Mouse (Mus musculus) adrenal gland, postnatal 4 days (tissue): ENCODE measurements around the gene Borcs6. TPM values are rescaled to one million over a fixed set of nuclear protein-coding genes. Genes with fewer than 3 reads are reported as not detected.

ENCODE experiments used
- DNase-seq, 2 experiments: peaks; one replicate each; pipeline ENCODE4 v3.0.0; 2021 to 2022; ENCODE audit warnings: low spot score in 2 of 2, mixed read lengths in 2 of 2
- total RNA-seq, 2 experiments: library from RNA; stranded (reverse); gene quantifications; 2 replicates each; pipeline ENCODE4 v1.2.3; 2021

Gene Borcs6
- total RNA-seq, 2 experiments from 2014 or later, result 24.3 to 26.0 TPM

DNA sequence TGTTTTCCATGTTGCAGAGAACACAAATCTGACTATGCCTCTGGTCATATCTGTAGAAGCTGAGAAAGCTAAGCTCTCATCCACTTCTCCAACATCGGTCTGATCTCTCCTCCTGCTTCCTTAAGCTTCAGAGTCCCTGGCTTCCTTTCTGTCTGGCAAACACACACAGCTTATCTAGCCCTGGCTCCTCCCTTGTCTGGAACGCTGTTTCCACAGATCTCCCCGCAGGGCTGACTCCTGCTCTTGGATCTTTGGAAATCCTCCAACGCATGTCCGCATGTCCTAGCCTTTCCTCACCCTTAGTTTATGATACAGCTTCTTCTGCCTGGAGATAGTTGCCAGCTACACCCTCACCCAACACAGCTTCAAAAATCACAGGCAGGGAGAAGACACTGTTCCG lies 8.1 kb downstream of the Borcs6 start:
- no peak for DNase-seq

- DNase-seq, result no peak
Observed at GRCm38 (mm10) chr11:69070093-69070492, 10.6 kb downstream of the Borcs6 start.

DNA sequence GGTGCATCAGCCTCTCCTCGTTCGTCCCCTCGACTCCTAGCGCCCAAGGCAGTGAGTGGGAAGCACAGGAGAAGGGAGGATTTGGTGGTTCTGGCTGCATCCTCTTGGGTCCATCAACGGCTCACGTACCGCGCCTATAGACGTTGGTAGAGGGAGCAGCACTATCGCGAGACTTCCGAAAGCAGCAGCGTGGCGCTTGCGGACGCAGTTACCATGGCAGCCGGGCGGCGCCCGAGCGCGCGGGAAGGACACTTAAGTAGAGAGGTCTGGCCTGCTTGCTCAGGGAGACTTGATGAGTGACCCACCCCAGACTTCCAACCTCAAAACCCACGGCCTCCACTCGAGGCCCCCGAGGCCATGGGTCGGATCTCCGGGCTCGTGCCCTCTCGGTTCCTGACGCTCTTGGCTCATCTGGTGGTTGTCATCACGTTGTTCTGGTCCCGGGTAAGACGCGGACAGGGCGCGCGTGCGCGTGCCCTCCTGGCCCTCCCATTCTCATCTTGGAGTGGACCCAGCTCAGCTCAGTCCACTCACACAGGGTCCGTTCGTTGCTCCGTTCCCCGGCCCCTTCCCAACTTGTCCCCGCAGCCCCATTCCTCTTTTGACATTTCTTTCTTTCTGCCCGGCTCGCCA lies 11.2 kb downstream of the Borcs6 start, which contains the start of gene Tmem107:
TSS of gene Tmem107 (plus strand) at position 217 of the 633 bp plus-strand sequence.
- peak; percentile 81 to 87 for DNase-seq

- no peak for DNase-seq
Observed at GRCm38 (mm10) chr11:69071262-69071661, 11.7 kb downstream of the Borcs6 start.

- no peak for DNase-seq
Observed at GRCm38 (mm10) chr11:69072234-69072633, 12.7 kb downstream of the Borcs6 start.

DNA sequence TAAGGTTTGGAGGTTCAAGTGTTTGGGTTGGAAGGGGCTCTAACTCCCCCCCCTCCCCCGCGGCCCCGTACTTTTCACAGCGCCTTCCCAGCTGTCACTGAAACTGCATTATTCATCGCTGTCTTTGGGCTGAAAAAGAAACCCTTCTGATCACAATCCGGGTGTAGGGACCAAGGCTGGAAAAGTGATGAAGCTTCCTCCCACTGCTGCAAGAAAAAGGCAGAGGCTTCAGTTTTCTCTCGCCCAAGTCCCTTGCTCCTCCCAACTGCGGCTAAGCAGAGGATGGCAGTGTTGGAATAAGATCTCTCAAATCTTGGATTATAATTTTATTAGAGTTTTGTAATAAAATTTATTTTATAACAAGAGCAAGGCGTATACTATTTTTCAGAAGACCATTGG lies 13.1 kb downstream of the Borcs6 start:
- DNase-seq, result no peak

DNA sequence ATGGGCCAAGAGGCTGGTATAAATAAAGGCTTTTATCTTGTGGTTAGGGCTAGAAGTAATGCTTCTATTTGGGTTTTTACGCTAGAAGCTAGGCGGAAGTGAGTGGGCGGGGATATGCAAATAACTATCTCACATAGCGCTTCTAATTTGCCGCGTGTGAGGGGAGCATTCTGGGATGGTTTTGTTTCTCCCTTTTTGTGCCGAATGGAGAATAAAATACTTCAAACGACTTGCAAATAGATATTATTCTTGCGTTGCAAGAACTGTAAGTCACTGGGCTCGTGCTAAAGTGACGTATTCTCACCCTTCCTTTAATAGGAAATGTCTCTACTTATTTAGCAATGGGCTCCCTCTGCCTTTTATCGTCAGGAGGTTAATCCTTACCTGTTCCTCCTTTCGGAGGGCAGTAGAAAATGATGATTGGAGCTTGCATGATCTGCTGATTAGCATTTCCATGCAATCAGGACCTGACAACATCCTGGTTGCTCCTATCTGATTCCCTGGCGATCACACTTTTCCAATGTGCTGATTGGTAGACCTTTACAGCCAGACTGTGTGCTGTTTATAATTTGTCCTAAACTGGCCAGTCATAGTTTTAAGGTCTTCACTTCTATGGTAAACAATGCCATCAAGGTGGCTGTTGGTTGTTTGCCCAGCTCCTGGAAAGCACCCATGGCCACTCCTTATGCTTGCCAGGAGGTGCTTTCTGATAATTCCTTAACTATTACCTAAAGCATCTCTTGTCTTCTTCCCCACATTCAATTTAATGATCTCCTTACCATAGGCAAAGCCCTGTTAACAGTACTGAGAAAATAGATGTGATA lies 13.8 kb downstream of the Borcs6 start:
- peak in 1 of 2 experiments; percentile 55 for DNase-seq

DNA sequence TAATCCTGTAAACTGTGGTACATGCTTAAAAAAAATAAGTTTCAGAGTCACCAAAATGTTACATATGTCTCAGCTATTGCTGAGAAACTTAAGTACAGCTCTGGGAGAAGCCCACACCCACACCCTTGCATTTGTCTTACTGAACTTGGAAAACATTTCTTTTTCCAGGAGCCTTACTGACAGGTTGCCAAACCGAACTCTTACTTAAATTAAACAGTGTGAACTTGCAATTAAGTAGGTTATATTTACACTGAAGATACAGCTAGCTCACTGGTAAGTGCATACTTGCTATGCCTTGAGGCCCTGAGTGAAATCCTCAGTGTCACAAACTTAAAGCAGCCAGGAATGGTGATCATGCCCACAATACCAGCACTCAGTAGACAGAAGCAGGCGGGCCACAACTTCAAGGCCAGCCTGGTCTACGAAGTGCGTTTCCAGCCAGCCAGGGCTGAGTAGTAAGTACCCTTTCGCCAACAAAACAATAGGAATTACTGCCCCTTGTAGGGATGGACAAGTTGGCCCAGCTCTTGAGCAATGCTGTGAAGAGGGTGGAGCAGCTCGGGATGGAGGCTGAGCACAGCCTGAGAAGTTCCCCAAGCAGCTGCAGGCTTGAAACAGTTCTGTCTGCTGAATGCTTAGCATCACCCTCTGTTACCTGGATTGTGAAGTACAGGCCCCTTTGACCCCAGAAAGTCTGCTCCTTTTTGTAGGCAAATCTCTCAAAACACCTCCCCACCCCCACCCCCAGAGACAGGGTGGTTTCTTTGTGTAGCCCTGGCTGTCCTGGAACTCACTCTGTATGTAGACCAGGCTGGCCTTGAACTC lies 14.6 kb downstream of the Borcs6 start:
- no peak for DNase-seq

- DNase-seq, result no peak
Observed at GRCm38 (mm10) chr11:69074776-69075069, 15.2 kb downstream of the Borcs6 start.

DNA sequence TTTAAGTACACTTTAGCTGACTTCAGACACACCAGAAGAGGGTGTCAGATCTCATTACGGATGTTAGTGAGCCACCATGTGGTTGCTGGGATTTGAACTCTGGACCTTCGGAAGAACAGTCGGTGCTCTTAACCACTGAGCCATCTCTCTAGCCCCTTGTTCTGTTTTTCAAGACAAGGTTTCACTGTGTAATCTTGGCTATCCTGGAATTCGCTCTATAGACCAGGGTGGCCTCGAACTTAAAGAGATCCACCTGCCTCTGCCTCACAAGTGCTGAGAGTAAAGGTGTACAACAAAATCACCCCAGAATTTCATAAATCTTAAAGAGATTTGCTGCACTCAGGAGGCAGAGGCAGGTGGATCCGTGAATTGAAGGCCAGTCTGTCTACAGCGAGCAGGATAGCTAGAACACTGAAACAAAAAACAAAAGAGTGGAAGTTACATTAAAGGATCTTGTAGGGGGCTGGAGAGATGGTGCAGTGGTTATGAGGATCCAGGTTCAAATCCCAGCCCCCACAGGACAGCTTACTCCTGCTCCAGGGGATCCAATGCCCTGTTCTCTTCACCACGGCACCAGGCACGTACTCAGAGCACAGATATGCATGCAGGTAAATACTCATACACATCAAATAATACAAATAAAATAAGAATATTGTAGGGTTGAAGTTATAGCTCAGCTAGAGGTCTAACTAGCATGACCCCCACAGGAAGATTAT lies 16.4 kb downstream of the Borcs6 start:
- no peak for DNase-seq

GRCm38 (mm10) chr11:69076572-69076971 lies 17.1 kb downstream of the Borcs6 start:
- no peak for DNase-seq

DNA sequence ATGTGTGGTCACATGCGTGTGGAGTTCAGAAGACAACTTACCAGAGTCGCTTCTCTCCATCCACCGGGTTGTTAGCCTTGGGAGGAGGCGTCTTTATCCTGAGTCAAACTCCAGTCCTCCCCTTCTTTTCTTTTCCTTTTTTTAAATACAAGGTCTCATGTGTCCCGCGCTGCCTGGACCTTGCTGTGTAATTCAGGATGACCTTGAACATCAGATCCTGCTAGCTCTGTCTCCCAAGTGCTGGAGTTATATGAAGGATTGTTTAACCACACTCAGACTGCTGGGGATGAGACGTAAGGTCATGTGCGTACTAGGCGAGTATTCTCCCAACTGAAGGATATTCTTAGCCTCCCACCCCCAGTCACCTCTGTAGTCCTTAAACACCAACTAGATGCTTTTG lies 17.8 kb downstream of the Borcs6 start:
- no peak for DNase-seq

- no peak for DNase-seq
Observed at GRCm38 (mm10) chr11:69078041-69078440, 18.5 kb downstream of the Borcs6 start.

GRCm38 (mm10) chr11:69078805-69079438 lies 19.4 kb downstream of the Borcs6 start:
- no peak for DNase-seq

DNA sequence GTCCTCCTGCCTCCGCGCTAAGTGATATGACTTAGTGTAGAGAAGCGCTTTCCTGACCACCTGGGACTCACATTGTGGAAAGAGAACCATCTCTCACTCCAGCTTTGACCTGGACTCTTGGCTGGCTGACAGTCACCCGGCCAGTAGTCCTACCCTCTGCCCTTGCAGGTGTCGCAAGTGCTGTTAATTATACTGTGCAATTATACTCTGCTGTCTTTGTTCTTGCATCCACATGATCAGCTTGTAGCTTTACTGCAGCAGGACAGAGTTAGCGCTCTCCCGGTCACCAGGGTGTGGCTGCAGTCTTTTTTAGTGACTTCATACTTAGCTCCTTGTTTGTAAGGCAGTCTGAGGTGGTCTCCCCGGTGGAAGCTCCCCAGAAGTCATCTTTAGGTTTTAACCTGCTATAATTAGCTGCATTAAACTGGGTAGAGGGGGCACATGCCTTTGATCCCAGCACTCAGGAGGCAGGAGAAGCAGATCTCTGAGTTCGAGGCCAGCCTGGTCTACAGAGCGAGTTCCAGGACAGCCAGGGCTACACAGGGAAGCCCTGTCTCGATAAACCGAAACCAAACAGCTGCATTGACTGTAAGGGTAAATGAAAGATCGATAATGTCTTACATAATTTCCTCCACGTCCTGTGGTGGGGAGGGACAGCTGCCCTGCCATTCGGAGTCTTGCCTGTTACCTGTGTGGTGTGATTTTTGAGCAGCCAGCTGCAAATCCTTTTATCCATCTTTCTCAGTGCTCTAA lies 20.8 kb downstream of the Borcs6 start:
- DNase-seq, result no peak

DNA sequence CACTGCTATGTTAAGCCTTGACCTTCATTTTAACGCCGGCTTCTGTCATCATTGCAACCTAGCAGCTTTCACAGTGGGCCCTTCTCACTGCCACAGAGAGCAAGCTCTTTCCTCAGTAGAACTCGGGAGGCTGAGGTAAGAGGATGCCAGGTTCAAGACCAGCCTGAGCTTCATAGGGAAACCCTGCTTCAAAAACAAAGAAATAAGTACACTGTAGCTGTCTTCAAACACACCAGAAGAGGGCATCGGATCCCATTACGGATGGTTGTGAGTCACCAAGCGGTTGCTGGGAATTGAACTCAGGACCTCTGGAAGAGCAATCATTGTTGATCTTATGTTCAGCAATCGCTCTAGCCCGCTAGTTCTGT lies 21.3 kb downstream of the Borcs6 start:
- DNase-seq, result no peak

DNA sequence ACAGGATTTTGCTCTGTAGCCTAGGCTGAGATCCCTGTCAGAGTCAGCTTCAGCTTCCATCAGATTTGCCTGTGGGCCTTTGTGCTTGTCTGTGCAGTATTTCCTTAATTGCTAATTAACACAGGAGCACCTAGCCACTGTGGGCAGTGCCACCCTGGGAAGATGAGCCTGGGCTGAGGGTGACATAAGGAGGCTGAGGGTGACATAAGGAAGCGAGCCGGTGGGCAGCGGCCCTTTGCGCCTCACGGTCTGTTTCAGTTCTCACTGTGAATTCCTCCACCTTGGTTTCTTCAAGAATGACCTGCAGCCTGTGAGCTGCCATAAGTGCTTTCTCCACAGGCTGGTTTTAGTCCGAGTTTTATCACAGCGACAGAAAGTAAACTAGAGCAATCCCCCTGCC lies 22.1 kb downstream of the Borcs6 start:
- no peak for DNase-seq

GRCm38 (mm10) chr11:69085608-69086007 lies 26.1 kb downstream of the Borcs6 start:
- no peak for DNase-seq

GRCm38 (mm10) chr11:69086390-69086789 lies 26.9 kb downstream of the Borcs6 start:
- no peak for DNase-seq

DNA sequence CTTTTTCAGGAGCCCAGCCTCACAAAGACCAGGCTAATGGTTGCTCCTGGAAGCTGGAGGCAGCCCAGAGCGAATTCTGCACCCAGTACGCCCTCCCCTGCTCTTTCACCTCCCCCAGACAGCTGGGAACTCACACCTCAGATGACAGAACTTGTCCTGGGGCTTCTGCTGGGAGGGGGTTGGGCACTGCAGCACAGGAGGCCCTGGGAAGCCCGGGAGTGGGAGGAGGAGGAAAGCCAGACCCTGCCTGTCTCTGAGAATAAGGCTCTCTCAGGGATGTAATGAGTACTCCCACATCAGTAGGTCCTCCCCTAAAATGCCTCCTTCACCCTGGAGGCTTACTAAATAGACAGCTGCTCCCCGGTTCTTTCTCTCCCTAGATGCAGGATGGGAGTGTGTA lies 27.6 kb downstream of the Borcs6 start:
- DNase-seq, result peak in 1 of 2 experiments; percentile 4
